Mouse (Mus musculus) heart, postnatal 25 days (tissue): Measurements from ENCODE around the gene Rnf26. TPM values are rescaled to one million over a fixed set of nuclear protein-coding genes. Genes with fewer than 3 reads are reported as not detected.
"Not testable (repeated sequence)": the region's sequence is repeated elsewhere in the genome, so short reads cannot be mapped to it uniquely, and the experiment has no call there.

Experiments used
- DNase-seq: peaks from one replicate; pipeline ENCODE4 v3.0.0; 2022; ENCODE audit warnings: low spot score
- intact Hi-C: fragments of 180-260 bp; cut with DNase I; formaldehyde crosslinking; loops from one replicate; pipeline ENCODE4 v1.15.1; 2025
- total RNA-seq, 2 experiments: library from RNA; stranded (reverse); gene quantifications; 2 replicates each; pipeline ENCODE4 v1.2.3; 2021

The Rnf26 gene
- total RNA-seq, 2 experiments from 2014 or later = 7.7 to 8.1 TPM

DNA sequence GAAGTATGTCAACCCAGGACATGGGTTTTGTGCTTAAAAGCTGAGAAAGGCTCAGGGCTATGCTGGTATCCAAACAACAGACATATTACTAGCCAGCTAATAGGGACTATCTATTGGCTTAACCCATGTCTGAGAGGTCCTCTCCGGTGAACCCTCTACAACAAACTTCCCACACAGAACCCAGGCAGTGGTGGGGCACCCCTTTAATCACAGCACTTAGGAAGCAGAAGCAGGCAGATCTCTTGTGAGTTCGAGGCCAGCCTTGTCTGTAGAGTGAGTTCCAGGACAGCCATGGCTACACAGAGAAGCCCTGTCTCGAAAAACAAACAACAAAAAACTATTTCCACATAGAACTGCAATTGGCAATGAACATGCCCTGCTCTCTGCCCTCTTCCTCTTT, 13.4 kb upstream of the Rnf26 start:
- DNase-seq = no peak
- intact Hi-C loops = loop anchor here (2.0 to 10.0 kb wide), 3 partner anchors 18 to 266 kb away; partner anchors contain the start of gene Cbl

DNA sequence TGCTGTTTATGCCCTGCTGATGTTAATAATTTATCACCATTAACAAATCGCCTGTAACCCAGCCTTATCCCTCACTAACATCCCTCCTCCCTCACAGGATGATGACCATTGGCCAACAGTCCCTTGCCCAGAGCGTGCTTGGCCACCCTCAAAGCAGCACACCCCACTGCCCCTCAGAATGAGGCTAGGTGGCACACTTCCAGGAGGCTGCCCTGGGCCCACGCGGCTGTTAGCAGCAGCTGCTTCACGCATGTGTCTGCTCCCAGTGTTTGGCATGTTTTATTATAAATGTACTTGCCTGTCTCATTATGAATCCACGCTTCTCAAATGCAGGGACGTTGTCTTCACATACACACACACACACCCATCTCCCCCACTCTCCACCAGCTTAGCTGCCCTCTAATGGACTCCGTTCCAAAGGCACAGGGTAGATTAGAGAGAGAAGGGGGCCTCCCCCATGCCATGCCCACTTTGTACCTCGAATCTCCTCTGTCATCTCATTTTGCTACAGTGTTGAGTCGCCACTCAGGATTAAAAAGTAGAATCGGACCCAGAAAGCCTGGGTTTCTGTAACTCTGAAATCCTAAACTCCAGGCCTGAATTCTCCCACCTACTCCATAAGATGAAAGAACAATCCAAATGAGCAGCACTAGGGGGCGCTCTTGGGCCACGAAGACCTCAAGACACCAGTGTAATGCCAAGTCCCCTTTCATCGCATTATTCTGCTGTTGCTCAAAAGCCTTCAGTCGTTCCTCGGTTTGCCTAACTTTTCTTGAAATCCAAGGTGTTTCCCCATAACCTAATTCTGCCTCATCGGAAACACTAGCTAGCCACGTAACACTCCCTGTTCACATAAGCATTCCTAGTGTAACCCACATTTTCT, 12.5 kb upstream of the Rnf26 start:
- DNase-seq = peak; percentile 63
- intact Hi-C loops = loop anchor here (2.0 to 10.0 kb wide), 3 partner anchors 19 to 267 kb away; partner anchors contain the start of gene Cbl

DNA sequence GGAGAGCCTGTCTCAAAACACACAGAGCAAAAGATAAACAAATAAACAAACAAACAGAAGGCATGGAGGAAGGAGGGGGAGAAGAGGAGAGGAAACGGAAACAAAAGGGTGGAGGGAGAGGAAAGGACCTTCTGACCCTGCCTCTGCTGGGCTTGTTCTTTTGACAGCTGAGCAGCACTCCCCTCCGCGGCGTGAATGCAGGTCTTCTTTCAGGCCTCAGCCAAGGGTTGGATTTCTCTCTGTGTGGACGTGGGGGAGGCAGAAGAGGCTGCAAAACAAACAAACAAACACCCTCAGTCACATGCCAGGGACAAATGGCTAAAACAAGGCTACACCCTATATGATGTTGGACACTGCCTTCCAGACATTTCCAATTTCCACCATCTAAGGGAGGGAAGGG, 11.7 kb upstream of the Rnf26 start:
- intact Hi-C loops = loop anchor here (5.0 to 10.0 kb wide), 2 partner anchors 110 to 267 kb away; partner anchors contain the start of gene Cbl
- no peak for DNase-seq

- intact Hi-C loops = loop anchor here (10.0 kb wide), 1 partner anchor 110 kb away; the partner anchor contains the start of gene Cbl
- no peak for DNase-seq
Observed at GRCm38 (mm10) chr9:44124317-44124716, 11.0 kb upstream of the Rnf26 start.

- intact Hi-C loops = loop anchor here (10.0 kb wide), 1 partner anchor 115 kb away; the partner anchor contains the start of gene Cbl
- DNase-seq = no peak
Observed at GRCm38 (mm10) chr9:44119948-44120465, 6.7 kb upstream of the Rnf26 start.

GRCm38 (mm10) chr9:44119011-44119410, 5.7 kb upstream of the Rnf26 start:
- intact Hi-C loops = no loop called here
- DNase-seq = no peak

DNA sequence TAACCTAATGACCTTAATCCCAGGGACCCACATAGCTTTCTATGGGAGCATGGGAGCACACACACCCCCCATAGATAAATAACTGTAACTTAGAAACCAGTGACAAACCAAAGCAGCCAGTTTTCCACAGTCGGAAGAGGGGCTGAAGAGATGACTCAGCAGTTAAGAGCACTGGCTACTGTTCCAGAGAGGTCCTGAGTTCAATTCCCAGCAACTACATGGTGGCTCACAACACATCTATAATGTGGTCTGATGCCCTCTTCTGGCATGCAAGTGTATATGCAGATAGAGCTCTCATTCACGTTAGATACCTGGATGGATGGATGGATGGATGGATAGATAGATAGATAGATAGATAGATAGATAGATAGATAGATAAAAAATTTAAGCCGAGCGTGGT, 2.9 kb upstream of the Rnf26 start:
- intact Hi-C loops = no loop called here
- no peak for DNase-seq

- DNase-seq = no peak
- intact Hi-C loops = no loop called here
Observed at GRCm38 (mm10) chr9:44115599-44115998, 2.3 kb upstream of the Rnf26 start.

DNA sequence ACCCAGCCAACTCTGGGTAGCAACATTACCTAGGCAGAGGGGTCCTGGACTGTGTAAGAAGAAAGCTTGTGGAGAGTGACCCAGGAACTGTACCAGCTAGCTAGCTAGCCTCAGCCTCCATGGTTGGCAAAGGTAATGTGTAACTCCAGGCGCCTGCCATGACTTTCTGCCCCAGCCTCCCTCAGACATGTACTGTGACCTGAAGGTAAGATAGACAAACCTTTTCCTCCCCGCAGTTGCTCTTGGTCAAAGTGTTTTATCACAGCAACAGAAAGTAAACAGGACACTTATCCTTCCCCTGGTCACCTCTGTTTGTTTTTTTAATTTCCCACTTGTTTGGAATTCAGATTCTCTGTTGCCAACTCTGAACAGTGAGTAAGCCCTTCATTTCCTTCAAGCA, 1.1 kb upstream of the Rnf26 start:
- no peak for DNase-seq
- intact Hi-C loops = no loop called here

GRCm38 (mm10) chr9:44111909-44112308, 1.4 kb downstream of the Rnf26 start:
- DNase-seq, intact Hi-C loops: not testable (repeated sequence)

GRCm38 (mm10) chr9:44109360-44110095, 3.8 kb downstream of the Rnf26 start:
- intact Hi-C loops = loop anchor here (5.0 kb wide), 2 partner anchors 37 to 122 kb away; no protein-coding TSS in a partner anchor
- DNase-seq = no peak

GRCm38 (mm10) chr9:44108269-44109055, 4.9 kb downstream of the Rnf26 start:
- intact Hi-C loops = loop anchor here (5.0 kb wide), 2 partner anchors 36 to 121 kb away; no protein-coding TSS in a partner anchor
- DNase-seq = no peak

- no peak for DNase-seq
- intact Hi-C loops = loop anchor here (5.0 kb wide), 2 partner anchors 35 to 120 kb away; no protein-coding TSS in a partner anchor
Observed at GRCm38 (mm10) chr9:44107557-44108179, 5.6 kb downstream of the Rnf26 start.

GRCm38 (mm10) chr9:44107110-44107509, 6.2 kb downstream of the Rnf26 start, which contains the start of gene C1qtnf5:
C1qtnf5 (plus strand) TSS chr9:44107245.
- peak; percentile 88 for DNase-seq
- intact Hi-C loops = loop anchor here (5.0 kb wide), 2 partner anchors 35 to 120 kb away; no protein-coding TSS in a partner anchor

DNA sequence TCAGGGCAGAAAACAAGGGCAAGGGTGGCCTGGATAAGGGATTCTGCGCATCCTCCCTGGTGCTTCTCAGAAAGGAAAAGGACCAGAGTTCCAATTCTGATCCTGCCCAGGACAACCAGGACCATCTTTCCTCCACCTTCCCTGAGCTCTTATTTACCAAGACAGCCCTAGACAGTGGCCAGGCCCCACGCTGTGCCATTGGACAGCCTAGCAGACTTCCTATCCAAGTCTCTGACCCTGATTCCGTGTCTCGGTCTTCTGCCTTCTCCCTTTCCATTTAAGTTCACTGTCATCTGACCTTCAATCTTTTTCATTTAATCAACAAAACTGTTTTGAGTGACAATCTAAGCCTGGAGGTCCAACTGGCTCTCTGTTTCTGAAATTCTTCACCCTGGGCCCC, 6.7 kb downstream of the Rnf26 start:
- intact Hi-C loops = loop anchor here (5.0 kb wide), 2 partner anchors 34 to 119 kb away; no protein-coding TSS in a partner anchor

GRCm38 (mm10) chr9:44106182-44106581, 7.1 kb downstream of the Rnf26 start:
- intact Hi-C loops = loop anchor here (5.0 kb wide), 2 partner anchors 34 to 119 kb away; no protein-coding TSS in a partner anchor

More for the DNA sequence above, 6.7 kb downstream of the Rnf26 start:
- DNase-seq = no peak

DNA sequence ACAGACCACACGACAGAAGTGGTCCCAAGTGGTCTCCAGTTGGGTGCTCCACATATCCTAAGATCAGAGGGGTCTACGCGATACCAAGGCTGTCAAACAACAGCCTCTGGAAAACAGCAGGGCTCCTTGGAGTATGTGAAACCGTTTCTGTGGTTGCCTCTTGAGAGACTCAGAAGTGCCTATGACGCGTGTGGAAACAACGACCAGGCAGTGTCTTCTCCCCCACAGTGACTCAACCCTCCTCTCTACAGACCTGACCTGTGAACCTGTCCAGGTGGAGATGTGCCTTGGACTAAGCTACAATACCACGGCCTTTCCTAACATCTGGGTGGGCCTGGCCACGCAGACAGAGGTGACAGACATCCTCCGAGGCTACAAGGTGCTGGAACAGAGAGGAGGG, 7.5 kb downstream of the Rnf26 start:
- intact Hi-C loops = loop anchor here (5.0 kb wide), 2 partner anchors 33 to 118 kb away; no protein-coding TSS in a partner anchor
- no peak for DNase-seq

More at GRCm38 (mm10) chr9:44106182-44106581, 7.1 kb downstream of the Rnf26 start:
- no peak for DNase-seq

- DNase-seq = no peak
- intact Hi-C loops = loop anchor here (5.0 kb wide), 2 partner anchors 33 to 118 kb away; no protein-coding TSS in a partner anchor
Observed at GRCm38 (mm10) chr9:44104881-44105280, 8.4 kb downstream of the Rnf26 start.
